Mouse (Mus musculus) thymus, postnatal 36 days (tissue): ENCODE results near the gene Sh3d21.

Experiments used
- DNase-seq, 2 experiments: peaks; one replicate each; pipeline ENCODE4 v3.0.0; 2022; ENCODE audit warnings: mixed read lengths in 2 of 2

Sh3d21 gene

DNA sequence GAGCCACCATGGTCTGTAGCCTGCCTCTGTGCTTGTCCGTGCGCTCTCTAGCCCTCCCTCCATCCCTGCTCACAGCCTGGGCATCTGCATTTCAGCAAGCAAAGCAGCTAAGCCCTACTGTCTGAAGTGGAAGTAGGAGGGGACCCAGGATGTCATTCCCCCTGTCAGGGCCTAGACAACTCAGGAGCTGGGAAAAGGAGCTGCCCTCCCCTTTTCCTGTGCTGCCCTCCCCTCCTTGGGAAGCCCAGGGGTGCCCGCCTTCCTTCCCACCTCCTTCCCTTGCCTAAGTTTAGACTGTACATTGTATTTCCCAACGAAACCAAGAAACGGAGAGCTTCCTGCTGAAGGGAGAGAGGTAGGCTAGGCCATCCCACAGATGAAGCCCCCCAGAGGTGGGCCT lies 22.3 kb downstream of the Sh3d21 start:
- DNase-seq: no peak

DNA sequence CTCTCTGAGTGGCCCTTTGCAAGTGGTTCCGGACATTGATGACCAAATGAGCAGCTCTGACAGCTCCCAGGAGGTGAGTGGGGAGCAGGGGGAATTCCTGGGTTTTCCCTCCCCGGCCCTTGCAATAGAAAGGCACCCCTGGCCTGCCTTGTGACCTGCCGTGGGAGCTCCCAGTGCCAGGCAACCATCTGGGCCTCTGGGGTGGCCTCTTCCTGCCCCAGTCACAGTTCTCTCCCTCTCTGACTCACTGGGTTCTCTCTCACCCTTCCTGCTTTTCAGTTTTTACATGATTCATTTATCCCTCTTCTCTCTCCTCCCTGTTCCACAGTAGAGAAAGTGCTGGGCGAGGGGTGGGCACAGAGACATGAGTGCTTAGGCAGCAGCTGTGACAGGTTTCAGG lies 25.5 kb downstream of the Sh3d21 start:
- DNase-seq: no peak

DNA sequence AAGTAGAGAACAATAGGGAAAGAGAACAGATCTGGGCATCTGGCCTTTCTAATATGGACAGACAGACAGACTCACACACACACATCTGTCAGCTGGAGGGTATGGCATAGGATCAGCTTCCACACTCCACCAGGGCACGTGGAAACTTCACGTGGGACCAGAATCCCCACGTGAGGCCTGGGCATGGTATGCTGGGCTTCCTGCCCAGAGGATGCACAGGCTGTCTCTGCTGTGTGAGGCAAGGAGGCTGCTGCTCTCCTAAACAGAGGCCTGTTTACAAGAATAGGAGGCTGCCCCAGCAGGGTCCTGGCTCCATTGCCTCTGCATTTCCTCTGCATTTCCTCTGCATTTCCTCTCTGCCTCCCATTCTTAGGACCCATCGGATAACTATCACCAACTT lies 28.7 kb downstream of the Sh3d21 start:
- no peak for DNase-seq

DNA sequence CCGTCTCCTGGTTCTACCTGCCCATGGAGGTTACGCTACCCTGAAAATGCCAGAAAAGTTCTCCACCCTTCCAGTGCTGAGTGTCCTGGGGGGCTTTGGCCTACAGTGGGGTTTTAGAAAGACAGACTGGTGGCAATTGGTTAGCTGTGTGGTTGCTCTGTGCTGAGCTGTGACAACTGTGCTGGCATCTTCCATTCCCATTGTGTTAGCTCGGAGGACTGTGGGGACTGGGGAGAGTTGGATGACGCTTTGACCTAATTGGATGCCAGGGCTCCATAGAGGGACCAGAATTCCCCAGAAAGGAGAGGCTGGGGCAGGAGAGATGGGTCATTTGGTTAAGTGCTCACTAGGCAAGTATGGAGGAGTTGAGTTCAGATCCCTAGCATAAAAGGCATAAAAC lies 29.1 kb downstream of the Sh3d21 start:
- no peak for DNase-seq

DNA sequence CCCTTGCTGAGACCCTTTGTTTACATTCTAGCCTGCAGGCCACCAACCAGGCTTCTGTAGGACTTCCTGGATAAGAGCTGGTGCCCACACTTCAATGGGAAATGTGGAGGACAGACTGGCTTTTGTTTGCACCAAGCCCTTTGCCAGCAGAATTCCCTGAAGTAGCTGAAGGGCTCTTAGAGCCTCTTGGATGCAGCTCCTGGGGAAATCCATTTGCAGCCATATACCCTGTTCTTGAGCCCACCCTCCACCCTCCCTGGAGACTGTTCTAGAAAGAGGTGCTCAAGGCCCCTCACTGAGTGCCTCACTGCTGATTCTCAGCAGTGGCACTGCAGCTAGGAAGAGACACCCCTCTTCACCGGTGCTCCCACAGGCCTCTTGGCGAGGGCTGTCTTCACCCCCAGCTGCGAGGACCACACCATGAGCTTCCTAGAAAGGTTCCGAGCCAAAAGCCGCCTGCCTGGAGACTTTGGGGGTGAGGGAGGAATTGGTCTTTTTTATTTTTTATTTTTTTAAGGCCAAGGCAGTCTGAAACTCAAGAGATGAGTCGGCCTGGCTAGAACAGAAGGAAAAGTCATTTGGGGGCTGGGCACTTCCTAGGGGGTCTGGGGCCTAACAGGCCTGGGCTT lies 30.5 kb downstream of the Sh3d21 start:
- no peak for DNase-seq

DNA sequence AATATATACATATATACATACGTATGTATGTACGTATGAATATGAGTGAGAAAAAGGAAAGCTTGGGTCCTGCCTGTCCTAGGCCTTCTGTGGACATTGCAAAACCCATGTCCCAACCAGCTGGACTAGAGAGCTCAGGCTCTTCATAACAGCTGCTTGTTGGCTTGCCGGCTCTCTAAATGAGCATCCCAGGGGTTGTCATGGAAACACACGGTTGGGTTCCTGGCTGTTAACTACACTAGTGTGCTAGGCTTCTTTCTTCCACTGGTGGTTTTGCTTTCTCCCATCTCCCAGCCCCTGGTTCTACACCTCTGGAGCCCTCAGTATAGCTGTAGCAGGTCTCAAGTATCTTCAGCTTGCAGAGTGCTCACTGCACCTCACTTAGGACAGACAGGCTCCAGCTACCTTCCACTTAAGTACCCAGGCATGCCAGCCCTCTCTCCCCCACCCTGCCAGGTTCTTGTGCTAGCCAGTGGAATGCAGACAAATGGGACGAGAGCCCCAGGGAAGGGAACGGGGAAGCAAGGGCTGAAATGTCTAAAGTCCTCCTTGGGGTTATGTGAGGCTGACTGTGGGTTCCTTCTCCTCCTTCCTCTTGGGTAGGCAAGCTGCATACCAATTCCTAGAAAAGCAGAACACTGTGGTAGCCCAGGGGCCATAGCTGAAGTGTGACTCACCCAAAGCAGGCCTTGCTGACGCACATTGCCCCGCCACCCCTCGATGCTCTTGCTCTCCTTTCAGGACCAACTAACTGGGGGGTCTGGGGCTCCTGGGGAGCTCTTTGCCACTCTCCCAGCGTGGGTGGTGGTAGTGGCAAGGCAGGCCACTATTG lies 31.8 kb downstream of the Sh3d21 start:
- DNase-seq: no peak

DNA sequence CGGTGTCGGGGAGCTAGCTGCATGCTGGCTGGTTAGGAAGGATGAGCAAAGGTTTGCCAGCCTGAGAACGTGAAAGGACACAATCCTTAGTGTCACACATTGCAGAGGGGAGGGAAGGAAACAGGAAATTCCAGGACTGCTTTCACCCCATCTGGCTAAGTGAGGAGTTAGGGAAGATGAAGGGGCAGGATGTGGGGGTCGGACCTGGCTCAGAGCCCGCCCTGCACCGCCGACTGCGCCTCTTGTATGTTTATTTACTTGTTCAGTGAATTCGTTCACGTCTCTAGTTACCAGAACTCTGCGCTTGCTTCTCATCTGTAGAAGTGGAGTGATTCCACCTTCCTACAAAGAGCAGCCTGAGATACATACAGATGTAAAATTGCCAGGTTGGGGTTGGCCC lies 32.8 kb downstream of the Sh3d21 start:
- DNase-seq: no peak

DNA sequence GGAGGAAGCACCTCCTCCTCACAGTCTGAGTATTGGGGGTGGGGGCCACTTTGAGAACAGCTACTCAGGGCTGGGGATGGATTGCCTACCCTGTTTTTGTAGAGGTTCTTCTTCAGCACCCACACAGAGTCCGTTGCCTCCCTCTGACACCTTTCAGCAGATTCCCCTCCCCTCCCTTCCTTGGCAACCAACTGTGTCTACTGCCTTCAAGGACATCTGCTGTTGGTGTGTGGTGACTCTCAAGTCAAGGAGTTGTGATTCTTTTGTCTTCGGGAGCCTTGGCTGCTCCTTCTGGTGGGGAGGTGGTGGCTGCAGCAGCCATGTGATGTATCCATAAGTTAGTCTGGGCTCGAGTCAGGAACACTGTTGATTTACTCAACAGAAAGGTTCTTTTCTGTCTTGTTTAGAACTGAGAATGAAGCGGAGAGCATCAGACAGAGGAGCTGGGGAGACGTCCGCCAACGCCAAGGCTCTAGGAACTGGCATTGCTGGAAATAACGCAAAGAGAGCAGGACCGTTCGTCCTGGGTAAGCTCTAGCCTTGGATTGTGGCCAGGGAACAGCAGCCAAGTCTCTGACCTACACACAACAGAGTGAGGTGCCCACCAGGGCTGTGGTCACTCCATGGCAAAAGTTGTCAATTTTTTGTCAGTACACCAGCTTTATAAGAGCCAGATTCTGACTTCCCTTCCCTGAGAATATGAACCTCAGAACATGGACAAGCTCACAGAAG lies 39.8 kb downstream of the Sh3d21 start:
- no peak for DNase-seq

DNA sequence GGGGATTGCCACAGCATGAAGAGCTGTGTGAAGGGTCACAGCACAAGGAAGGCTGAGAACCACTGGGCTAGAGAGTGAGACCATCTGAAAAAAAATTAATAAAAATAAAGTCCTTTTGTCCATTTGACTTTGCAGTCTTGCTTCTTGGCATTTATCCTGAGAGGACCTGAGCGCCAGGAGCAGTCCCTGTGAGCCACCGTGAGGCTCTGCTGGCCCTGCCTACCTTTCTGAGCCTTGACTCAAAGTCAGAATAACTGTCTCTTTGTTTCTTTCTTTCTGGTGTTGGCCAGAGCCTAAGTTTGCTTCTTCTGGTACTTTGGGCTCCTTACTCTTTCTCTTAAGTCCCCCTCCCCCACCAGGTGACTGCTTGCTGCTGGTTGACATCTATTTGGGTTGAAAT lies 42.8 kb downstream of the Sh3d21 start:
- no peak for DNase-seq

DNA sequence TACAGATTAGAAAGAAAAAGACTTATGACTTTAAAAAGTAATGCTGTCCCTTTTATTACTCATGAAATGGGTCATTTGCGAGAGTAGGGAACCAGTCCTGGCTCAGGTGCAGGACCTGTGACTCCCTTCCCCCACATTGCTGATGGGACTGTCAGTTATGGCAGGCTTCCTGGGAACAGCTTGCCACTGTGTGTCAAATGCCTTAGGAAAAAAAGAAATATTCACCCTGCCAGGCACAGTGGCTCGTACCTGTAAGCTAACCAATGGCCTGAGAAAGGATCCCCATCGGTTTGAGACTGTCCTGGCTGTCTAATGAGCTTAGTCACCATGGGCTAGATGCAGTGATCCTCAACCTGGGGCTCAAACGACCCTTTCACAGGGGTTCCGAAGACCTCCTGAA lies 43.2 kb downstream of the Sh3d21 start:
- DNase-seq: no peak

DNA sequence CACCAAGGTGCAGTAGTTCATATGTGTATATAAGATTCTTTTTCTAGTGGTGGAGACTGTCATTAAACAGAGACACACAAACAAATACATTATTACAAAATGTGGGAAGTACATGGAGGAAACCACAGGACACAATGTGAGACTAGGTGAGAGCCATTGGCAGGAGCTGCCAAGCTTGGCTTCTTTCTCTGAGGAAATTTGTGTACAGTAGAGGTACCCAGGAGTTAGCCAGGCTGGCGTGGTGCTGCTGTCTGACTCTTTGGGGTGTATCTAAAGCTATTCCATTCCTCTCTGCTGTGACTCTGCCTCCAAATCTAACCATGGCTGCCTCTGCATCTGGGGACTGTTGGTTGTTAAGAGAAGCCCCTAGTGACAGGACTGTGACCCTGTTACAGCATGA lies 44.2 kb downstream of the Sh3d21 start:
- no peak for DNase-seq

DNA sequence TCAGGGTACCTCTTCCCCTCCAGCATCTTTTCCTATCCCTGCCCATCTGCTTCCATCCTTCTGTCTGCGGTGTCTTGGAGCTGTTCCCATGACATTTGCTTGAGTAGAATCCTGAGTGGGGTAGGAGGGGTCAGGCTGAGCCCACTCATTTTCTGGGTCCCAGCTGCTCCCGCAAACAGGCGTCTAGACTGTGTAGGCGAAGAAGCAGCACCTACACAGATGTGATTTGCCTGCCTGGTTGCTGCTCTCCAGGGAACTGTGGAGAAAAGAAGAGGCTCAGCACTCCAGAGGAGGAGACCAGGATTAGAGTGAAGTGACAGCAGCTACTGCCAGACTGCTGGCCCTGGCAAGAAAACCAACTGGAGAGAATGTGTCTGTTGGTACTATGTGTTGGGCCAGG lies 44.6 kb downstream of the Sh3d21 start:
- DNase-seq: no peak

DNA sequence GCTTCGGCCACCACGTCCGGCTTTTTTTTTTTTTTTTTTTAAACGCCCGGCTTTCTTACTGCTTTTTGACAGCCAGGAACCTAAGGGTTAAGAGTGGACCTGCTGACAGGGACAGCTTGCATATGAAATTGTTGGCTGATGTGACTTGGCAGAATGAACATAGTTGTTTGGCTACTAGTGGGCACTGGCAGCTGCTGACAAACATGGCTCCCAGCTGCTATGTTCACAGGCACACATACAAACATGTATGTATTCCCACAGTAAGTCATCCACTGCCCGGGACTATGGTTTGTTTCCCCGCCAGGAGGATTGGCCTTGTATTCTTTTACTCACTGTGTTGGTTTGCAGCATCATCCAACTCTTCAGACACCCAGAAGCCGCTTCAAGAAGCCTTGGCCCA lies 46.2 kb downstream of the Sh3d21 start:
- no peak for DNase-seq

DNA sequence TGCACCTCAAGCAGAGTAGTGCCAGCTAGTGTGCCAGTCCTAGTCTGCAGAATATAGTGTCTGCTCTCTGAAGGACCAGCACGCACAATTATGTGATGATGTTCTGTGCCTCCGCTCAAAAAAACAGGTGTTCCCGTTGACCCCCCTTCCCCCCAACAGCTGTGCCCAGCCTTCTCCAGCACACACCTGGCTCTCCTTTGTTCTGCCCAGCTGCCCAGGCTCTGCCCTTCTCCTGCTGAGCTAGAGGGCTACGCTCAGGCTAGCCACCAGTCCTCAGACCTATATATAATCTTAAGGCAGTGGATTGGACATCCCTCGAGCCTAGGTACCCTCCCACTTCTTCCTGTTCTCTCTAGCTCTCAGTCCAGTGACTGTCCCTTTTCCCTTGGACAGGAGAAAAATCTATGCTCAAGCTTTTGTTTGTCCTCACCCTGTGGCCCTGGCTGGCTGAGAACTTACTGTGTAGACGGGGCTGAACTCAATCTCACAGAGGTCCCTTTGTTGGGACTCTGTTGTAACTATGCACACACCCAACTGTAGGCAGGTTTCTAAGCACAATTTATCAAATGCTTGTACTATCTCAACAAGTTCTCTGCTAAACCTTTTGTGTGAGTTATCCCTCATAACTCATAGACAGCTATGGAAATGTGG lies 47.3 kb downstream of the Sh3d21 start:
- no peak for DNase-seq

DNA sequence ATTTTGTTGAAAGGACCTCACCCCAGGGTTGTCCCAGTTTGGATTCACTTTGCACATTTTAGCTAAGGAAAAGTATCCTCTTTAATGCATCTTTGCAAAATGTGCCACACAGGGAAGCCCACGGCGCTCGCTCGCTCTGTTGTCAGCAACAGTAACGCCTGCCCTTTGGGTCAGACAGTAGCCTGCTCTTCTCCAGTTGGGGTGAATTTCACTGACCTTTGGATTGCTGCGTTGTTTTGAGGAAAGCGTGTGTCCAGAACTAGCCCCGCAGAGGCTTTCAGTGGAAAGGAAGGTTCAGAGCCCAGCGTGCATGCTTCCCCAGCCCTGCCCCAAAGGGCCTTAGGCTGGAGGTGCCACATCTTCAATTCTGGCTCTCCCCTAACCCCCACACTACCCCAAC lies 47.9 kb downstream of the Sh3d21 start:
- DNase-seq: no peak

DNA sequence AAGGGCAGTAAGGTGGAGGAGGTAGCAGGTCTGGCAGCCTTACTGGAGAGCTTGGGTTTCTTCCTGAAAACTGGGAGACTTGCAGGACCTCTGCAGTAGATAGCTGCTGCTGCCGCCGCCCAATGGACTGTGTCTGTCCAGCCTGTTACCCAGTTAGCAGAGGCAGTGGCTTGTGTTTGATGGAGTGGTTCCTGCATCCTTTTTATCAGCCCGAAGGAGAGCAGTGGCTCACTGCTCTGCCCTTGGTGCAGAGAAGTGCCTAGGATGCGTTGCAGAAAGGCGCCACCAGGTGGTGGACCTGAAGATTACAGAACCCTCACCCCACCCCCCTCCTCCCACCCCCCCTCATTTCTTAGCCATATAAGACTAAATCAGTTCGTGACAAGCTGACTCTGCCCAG lies 49.3 kb downstream of the Sh3d21 start:
- peak; percentile 72 for DNase-seq

DNA sequence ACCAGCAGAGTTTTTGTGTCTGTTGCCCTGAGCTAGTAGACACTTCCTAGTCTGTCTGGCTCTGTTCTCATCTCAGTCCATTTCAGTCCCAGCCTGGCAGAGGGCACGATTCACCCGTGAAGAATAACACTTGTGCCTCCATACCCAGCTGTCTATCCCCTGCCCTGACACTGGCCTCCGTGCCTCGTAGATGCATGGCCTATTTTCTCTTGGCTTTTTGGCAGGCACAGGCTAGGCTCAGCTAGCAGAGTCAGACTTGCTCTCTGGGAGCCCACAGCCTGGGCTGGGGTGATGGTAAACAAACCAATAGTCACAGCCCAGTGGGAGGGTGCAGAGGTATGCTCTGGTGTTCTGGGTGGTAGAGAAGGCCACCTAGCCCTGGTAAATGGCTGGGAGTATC lies 50.0 kb downstream of the Sh3d21 start:
- DNase-seq: no peak

DNA sequence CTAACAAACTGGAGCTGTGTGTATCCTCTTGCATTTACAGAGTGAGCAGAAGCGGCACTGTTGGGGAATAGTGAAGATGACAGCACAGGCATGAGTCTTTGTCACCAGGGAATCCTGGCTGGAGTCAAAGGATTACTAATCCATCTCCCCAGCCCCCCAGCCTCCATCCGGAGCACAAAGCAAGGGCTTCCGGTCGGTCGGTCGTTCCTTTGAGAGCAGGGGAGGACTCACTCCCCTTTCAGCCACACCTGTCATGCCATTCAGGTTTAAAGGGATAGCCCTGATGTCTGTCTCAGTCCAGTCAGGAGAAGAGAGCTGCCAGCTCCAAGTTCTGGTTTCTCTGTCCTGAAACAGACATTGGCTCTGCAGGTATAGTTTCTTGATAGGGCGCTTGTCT lies 52.1 kb downstream of the Sh3d21 start:
- no peak for DNase-seq

DNA sequence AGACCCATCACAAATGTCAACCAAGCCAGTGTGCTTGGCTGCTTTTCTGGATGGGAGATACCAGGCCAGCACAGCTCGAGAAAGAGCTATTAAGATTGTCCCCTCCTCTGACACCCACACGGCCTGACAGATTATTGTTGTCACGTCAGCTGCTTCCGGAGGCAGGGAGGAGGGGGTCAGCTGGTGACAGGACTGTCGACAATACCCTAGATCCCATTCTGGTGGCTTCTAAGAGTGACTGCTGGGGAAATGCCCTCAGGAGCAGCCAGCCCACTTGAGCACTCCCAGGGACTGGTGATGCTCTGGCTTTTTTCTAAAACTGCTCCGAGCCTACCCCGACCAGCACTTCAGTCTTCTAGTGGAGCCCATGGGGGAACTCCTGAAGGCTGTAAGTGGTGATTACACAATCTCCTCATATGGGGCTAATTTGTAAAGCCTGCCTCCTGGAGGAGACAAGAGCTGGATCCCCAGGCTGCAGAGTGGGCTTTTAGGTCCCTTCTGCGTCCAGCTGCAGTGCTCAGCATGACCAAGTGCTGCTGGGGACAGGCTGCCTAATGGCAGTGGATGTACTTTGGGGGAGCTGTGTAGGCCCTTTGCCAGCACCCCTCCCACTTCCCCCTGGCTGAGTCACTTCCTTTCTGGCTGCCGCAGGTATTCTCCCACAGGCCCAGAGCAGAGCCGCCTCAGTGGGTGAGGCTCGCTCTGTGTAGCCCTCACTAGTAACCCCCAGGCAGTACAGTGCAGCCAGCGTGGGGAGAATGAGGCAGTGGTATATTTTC lies 52.7 kb downstream of the Sh3d21 start:
- peak; percentile 78 to 85 for DNase-seq

DNA sequence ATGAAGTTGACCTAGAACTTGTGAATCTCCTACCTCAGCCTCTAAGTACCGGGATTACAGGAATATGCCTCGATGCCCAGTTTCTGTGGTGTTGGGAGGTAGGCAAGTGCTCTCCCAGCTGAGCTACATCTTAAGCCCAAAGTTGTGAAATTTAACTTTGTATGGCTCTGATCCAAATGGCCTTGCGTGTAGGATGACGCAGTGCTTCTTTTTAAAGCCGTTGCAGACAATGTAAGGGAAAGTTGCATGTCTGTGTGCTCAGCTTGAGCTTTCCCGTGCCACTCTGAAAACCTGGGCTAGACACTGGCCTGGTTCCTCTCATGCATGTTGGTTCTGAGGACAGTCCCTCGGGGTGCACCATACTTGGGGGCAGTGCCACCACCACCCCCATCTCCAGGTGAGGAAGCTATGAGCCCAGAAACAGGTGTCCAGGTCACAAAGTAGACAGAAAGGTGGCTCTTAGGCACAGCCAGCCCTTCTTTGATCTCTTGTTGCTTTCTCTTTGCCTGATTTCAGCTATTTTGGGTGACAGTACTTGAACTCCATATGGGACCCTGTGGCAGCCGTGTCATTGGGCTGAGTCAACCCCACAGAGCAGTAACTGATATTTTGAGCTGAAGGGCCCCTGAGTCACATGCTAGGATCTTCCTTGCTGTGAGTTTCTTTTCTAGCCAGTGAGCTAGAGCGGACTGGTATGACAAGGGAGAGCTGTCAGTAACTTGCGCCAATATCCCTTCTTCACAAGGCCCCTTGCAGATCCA lies 53.5 kb downstream of the Sh3d21 start:
- no peak for DNase-seq

DNA sequence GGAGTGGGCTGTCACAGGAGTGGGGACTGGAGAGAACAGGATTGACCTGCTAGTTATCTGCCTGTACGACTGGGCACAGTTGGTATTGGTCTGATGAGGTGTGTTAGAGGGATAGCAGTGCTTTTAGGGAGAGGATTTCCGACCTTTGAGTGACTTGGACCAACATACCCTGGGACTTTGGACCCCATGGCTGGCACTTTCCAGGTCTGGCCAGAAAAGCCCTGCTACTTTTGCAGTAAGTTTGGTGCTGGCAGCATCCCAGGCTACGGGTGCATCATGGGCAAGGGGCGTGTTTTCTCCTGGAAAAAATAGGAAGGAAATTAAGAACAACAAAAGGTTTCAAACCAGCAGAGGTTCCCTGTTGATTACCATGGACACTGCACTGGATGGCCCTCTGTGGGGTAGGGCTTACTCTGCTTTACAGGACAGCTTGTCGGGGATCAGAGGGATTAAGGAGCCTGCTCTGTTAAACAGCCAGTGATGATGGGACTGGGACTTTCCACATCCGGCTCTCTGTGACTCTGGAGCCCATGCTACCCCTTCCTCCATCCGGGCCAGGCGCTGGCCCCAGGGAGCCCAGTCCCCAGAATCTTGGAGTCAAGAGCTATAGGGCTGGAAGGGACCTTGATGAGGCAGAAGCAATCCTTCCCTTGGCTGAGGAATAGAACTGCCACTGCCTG lies 55.1 kb downstream of the Sh3d21 start:
- no peak for DNase-seq
